Mouse (Mus musculus): Measurements from ENCODE around the gene Cdkn2d. TPM values are rescaled to one million over a fixed set of nuclear protein-coding genes. Genes with fewer than 3 reads are reported as not detected.
"Not testable (repeated sequence)": the region's sequence is repeated elsewhere in the genome, so short reads cannot be mapped to it uniquely, and the experiment has no call there.

Cdkn2d gene
- polyA plus RNA-seq, 1 experiment from 2014 or later, result 101 TPM

DNA sequence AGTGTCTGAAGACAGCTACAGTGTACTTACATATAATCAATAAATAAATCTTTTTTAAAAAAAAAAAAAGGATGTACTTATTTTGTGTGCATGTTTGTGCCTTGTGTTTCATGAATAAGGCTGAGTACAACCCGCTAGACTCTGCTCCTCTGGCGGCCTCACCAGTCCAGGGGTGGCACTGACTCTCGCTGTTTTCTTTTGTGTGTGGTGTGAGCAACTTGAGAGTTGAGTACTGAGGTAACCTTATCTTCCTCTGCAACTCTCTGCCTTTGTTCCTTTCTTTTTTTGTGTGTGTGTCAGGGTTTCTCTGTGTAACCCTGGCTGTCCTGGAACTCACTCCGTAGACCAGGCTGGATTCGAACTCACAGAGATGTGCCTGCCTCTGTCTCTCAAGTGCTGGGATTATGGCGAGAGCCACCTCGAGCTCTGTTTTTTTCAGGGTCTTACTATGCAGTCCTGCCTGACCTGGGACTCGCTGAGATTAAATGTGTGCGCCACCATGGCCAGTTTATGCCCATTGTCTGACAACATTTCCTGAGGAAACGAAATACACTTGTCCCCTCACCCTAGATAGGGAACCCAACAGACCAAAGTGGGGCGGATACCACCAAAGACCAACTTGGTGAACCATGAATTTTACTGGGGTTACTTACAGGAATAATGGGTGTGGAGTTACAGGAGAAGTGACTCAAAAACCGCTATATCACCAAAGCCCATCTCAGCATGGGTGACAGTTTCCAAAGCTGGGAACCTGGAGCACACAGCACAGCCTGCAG, 40.3 kb upstream of the Cdkn2d start:
- H3K9ac ChIP-seq (ENCODE audit: low read length), result no peak overlapping the region
- H3K36me3 ChIP-seq (ENCODE audit: control insufficient read depth, insufficient read depth, low read length), result no peaks in the 10 kb centered on the region
- no peak for DNase-seq (ENCODE audit: low spot score)
- H3K4me2 ChIP-seq (ENCODE audit: low read length), result no peak overlapping the region
- H3K4me1 ChIP-seq (ENCODE audit: control insufficient read depth, insufficient read depth, low read length), result 0 out of 2 replicates have a peak, but pooled peaks cover 4% of the 10 kb centered on the region
- no peak overlapping the region for H3K4me3 ChIP-seq (ENCODE audit: low read depth, low read length)
- H3K27ac ChIP-seq (ENCODE audit: low read depth, low read length), result no peak overlapping the region
- whole genome bisulfite sequencing, result 86% methylated on average over 12 of the region's 12 CpGs
- no peaks in the 10 kb centered on the region; the same call in 1 of the 2 replicates for H3K9me3 ChIP-seq (replicated peaks; ENCODE audit: control insufficient read depth, low read length)
- H3K27me3 ChIP-seq (replicated peaks; ENCODE audit: control insufficient read depth, insufficient read depth, low read length), result no peaks in the 10 kb centered on the region
- ATAC-seq, result no peak

DNA sequence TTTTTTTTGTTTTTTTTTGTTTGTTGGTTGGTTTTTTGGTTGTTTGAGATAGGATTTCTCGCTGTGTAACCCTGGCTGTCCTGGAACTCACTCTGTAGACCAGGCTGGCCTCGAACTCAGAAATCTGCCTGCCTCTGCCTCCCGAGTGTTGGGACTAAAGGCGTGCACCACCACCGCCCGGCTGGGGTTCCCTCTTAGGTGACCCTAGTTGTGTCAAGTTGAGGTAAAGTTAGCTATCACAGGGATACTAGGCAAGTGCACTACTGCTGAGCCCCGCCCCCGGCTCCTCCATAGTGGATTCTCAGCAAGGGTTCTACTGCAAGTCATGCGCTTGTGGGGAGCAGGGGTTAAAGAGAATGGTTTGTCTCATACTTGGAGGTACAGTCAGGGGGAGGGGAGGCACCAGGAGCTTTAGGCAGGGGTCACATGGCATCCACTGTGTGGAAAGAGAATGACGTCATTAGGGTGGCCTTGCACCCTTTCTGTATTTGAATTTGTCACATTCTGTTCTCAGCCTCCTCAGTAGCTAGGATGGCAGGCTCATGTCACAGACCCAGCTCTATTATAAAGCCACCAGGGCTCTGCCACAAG, 38.6 kb upstream of the Cdkn2d start:
- Histone ChIP-seq H3K4me1 (ENCODE audit: control insufficient read depth, insufficient read depth, low read length) (0 out of 2 replicates have a peak, but pooled peaks cover 4% of the 10 kb centered on the region), H3K4me2 (ENCODE audit: low read length) (no peak overlapping the region), H3K27me3 (replicated peaks; ENCODE audit: control insufficient read depth, insufficient read depth, low read length) (no peaks in the 10 kb centered on the region), H3K9ac (ENCODE audit: low read length) (no peak overlapping the region), H3K4me3 (ENCODE audit: low read depth, low read length) (no peak overlapping the region), H3K27ac (ENCODE audit: low read depth, low read length) (no peak overlapping the region), H3K9me3 (replicated peaks; ENCODE audit: control insufficient read depth, low read length) (no peaks in the 10 kb centered on the region; the same call in 1 of the 2 replicates), H3K36me3 (ENCODE audit: control insufficient read depth, insufficient read depth, low read length) (no peaks in the 10 kb centered on the region)
- ATAC-seq, result no peak
- WGBS, result 89% methylated on average over 10 of the region's 10 CpGs
- DNase-seq (ENCODE audit: low spot score), result no peak

DNA sequence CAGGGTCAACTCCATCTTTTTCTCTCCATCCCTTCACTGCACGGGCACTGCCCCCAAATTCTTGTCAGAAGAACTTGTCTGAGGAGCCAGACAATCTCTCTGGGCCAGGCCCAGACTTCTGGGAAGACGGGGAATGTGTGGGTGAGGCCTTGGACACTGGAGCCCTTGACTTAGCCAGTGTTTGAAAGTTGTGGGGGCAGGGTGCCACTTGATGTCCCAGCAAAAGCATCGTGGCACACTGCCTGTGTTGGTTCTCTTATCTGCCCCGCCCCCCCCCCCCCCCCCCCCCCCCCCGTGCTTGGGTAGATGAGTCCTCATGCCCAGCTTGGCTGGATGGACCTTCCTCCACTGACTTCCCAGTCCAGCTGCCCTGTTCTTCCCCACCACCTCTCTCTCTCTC, 37.8 kb upstream of the Cdkn2d start:
- H3K27me3 ChIP-seq (replicated peaks; ENCODE audit: control insufficient read depth, insufficient read depth, low read length), result no peaks in the 10 kb centered on the region

DNA sequence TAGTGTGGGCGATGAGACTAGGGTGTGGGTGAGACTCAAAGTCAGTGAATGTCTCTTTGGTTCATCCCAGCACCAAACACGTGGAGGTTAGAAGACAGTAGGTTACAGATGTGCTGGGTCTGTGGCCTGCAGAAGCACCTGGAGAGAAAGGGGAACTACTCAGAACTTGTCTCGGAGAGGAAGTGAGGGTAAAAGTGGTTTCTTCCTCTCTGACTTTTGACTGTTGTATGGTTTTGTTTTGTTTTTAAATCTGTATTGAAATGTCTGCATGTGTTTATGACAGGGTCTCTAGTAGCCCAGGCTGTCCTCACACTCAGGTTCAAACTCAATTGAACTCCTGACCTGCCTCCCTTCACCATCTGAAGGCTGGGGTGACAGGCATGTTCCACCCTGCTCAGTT, 36.8 kb upstream of the Cdkn2d start:
- Histone ChIP-seq H3K9ac (ENCODE audit: low read length) (no peak overlapping the region), H3K27ac (ENCODE audit: low read depth, low read length) (no peak overlapping the region), H3K4me1 (ENCODE audit: control insufficient read depth, insufficient read depth, low read length) (0 out of 2 replicates have a peak, but pooled peaks cover 4% of the 10 kb centered on the region), H3K27me3 (replicated peaks; ENCODE audit: control insufficient read depth, insufficient read depth, low read length) (no peaks in the 10 kb centered on the region), H3K36me3 (ENCODE audit: control insufficient read depth, insufficient read depth, low read length) (no peaks in the 10 kb centered on the region), H3K4me3 (ENCODE audit: low read depth, low read length) (no peak overlapping the region), H3K9me3 (replicated peaks; ENCODE audit: control insufficient read depth, low read length) (no peaks in the 10 kb centered on the region; the same call in 1 of the 2 replicates), H3K4me2 (ENCODE audit: low read length) (no peak overlapping the region)
- DNase-seq (ENCODE audit: low spot score) (no peak), ATAC-seq (no peak)
- 77% methylated on average over 3 of the region's 3 CpGs for WGBS

More for the DNA sequence above, 37.8 kb upstream of the Cdkn2d start:
- Histone ChIP-seq H3K4me3 (ENCODE audit: low read depth, low read length) (no peak overlapping the region), H3K9me3 (replicated peaks; ENCODE audit: control insufficient read depth, low read length) (no peaks in the 10 kb centered on the region; the same call in 1 of the 2 replicates), H3K27ac (ENCODE audit: low read depth, low read length) (no peak overlapping the region), H3K4me1 (ENCODE audit: control insufficient read depth, insufficient read depth, low read length) (0 out of 2 replicates have a peak, but pooled peaks cover 4% of the 10 kb centered on the region), H3K9ac (ENCODE audit: low read length) (no peak overlapping the region), H3K36me3 (ENCODE audit: control insufficient read depth, insufficient read depth, low read length) (no peaks in the 10 kb centered on the region), H3K4me2 (ENCODE audit: low read length) (no peak overlapping the region)
- WGBS, result 65% methylated on average over 3 of the region's 5 CpGs
- DNase-seq (ENCODE audit: low spot score) (no peak), ATAC-seq (no peak)

DNA sequence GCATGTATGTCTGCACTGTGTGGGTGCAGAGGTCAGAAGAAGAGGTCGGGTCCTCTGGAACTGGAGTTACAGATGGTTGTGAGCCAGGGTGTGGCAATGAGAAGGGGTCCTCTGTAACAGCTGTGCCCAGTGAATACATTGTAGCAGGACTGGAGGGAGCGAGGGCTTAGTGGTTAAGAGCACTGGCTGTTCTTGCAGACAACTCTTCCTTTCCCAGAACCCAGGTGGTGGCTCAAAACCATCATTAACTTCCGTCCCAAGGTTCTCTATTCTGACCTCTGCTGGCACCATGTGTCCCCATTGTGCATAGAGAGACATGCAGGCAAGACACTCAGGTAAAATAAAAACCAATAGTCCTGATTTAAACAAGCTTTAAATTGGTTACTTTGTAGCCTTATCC, 36.4 kb upstream of the Cdkn2d start:
- 84% methylated on average over 3 of the region's 3 CpGs for WGBS
- no peak overlapping the region for H3K4me3 ChIP-seq (ENCODE audit: low read depth, low read length)
- no peak overlapping the region for H3K4me2 ChIP-seq (ENCODE audit: low read length)
- ATAC-seq (no peak), DNase-seq (ENCODE audit: low spot score) (no peak)
- H3K4me1 ChIP-seq (ENCODE audit: control insufficient read depth, insufficient read depth, low read length), result 0 out of 2 replicates have a peak, but pooled peaks cover 3% of the 10 kb centered on the region
- H3K27ac ChIP-seq (ENCODE audit: low read depth, low read length), result no peak overlapping the region
- no peaks in the 10 kb centered on the region for H3K27me3 ChIP-seq (replicated peaks; ENCODE audit: control insufficient read depth, insufficient read depth, low read length)
- H3K36me3 ChIP-seq (ENCODE audit: control insufficient read depth, insufficient read depth, low read length), result no peaks in the 10 kb centered on the region
- H3K9me3 ChIP-seq (replicated peaks; ENCODE audit: control insufficient read depth, low read length), result no peaks in the 10 kb centered on the region; the same call in 1 of the 2 replicates
- H3K9ac ChIP-seq (ENCODE audit: low read length), result no peak overlapping the region

DNA sequence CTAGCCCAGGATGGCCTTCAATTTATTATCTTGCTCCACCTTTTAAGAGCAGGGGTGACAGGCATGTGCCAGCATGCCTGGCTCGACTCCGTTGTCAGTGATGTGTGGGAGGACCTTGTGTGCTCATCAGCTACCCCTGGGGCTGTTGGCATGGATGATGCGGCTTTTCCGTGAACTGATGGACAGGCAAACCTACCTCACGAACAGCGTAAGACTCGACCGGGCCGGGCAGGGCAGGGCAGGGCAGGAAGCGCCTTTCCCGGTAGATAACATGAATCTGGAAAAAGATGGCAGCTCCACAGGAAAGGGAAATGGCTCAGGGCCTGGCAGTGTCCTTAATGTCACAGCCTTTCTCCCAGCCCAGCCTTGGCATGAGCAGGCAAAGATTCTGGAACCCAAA, 33.1 kb upstream of the Cdkn2d start:
- peaks cover 12% of the 10 kb centered on the region for H3K4me1 ChIP-seq (ENCODE audit: control insufficient read depth, insufficient read depth, low read length)
- no peak overlapping the region for H3K4me2 ChIP-seq (ENCODE audit: low read length)
- no peaks in the 10 kb centered on the region for H3K36me3 ChIP-seq (ENCODE audit: control insufficient read depth, insufficient read depth, low read length)
- no peak overlapping the region for H3K27ac ChIP-seq (ENCODE audit: low read depth, low read length)
- H3K4me3 ChIP-seq (ENCODE audit: low read depth, low read length), result no peak overlapping the region
- WGBS, result 95% methylated on average over 11 of the region's 11 CpGs
- no peak for DNase-seq (ENCODE audit: low spot score)
- H3K9me3 ChIP-seq (replicated peaks; ENCODE audit: control insufficient read depth, low read length), result no peaks in the 10 kb centered on the region
- no peak for ATAC-seq
- no peaks in the 10 kb centered on the region for H3K27me3 ChIP-seq (replicated peaks; ENCODE audit: control insufficient read depth, insufficient read depth, low read length)
- H3K9ac ChIP-seq (ENCODE audit: low read length), result no peak overlapping the region

DNA sequence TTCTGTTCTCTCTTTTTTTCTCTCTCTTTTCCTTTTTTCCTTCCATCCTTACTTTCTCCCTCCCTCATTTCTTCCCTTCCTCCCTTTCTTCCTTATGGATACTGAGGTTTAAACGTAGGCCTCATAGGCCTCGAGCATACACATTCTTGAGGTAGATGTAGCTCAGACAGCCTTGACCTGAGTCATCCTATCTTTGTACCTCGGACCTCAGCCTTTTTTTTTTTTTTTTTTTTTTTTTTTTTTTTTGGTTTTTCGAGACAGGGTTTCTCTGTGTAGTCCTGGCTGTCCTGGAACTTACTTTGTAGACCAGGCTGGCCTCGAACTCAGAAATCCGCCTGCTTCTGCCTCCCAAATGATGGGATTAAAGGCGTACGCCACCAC, 31.7 kb upstream of the Cdkn2d start:
- not testable (repeated sequence) for H3K9ac ChIP-seq (ENCODE audit: low read length); H3K9me3 ChIP-seq (replicated peaks; ENCODE audit: control insufficient read depth, low read length); H3K27me3 ChIP-seq (replicated peaks; ENCODE audit: control insufficient read depth, insufficient read depth, low read length); DNase-seq (ENCODE audit: low spot score); ATAC-seq; H3K36me3 ChIP-seq (ENCODE audit: control insufficient read depth, insufficient read depth, low read length); H3K4me3 ChIP-seq (ENCODE audit: low read depth, low read length); H3K4me2 ChIP-seq (ENCODE audit: low read length); H3K27ac ChIP-seq (ENCODE audit: low read depth, low read length)
- peaks cover 12% of the 10 kb centered on the region for H3K4me1 ChIP-seq (ENCODE audit: control insufficient read depth, insufficient read depth, low read length)
- 88% methylated on average over 8 of the region's 8 CpGs for WGBS

DNA sequence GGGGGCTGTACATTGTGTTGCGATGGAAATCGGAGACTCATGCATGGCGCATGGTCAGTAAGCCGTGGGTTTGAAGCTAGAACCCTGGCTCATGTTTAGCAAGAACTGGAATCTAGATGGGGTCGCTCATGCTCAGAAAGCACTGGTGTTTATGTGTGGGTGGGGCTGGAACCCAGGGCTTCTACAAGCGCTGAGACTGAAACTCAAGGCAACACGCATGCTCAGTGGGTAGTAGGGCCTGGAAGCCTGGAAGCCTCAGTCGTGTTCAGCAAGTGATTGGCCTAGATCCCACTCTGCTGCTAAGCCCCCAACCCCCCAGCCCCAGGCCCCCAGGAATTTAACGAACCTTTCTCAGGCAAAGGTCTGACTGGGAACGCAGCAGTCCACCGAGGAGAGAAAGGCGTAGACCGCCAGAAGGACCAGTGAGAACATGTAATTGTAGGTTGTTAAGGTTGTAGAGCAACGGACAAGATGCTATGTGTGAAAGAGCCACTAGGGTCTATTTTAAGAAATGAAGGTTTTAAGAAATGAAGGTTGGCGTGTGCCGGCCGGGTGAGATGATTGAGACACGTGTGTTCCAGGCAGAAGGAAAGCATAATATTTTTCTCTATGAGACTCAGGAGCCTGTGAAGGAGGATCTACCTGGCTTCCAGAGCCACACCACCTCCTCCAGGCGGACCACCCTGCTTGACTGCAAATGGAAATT, 31.2 kb upstream of the Cdkn2d start:
- DNase-seq (ENCODE audit: low spot score) (no peak), ATAC-seq (no peak)
- WGBS, result 77% methylated on average over 19 of the region's 19 CpGs
- Histone ChIP-seq H3K9me3 (replicated peaks; ENCODE audit: control insufficient read depth, low read length) (no peaks in the 10 kb centered on the region), H3K4me3 (ENCODE audit: low read depth, low read length) (no peak overlapping the region), H3K36me3 (ENCODE audit: control insufficient read depth, insufficient read depth, low read length) (no peaks in the 10 kb centered on the region), H3K4me1 (ENCODE audit: control insufficient read depth, insufficient read depth, low read length) (peaks cover 12% of the 10 kb centered on the region), H3K9ac (ENCODE audit: low read length) (no peak overlapping the region), H3K27ac (ENCODE audit: low read depth, low read length) (no peak overlapping the region), H3K27me3 (replicated peaks; ENCODE audit: control insufficient read depth, insufficient read depth, low read length) (no peaks in the 10 kb centered on the region), H3K4me2 (ENCODE audit: low read length) (peak overlapping the region; percentile 70)

DNA sequence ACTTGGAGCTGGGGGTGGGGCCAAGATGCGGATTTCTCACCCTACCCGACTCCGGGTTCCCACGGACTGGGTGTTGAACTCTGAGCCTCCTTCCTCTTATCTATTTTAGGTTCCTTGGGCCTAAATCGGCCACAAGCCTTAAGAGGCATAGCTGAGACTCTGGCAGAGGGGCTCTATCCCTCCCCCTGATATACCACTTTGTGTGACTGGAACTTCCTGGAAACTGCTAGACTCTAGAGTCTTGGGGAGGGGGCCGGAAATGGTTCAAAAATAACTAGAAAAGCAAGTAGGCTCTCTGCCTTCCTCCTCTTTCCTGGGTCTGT, 30.3 kb upstream of the Cdkn2d start:
- H3K9ac ChIP-seq (ENCODE audit: low read length), result peak overlapping the region; percentile 89
- 16% methylated on average over 6 of the region's 6 CpGs for WGBS
- no peaks in the 10 kb centered on the region for H3K36me3 ChIP-seq (ENCODE audit: control insufficient read depth, insufficient read depth, low read length)
- H3K27ac ChIP-seq (ENCODE audit: low read depth, low read length), result no peak overlapping the region
- DNase-seq (ENCODE audit: low spot score) (peak; percentile 7), ATAC-seq (no peak)
- peaks cover 12% of the 10 kb centered on the region for H3K4me1 ChIP-seq (ENCODE audit: control insufficient read depth, insufficient read depth, low read length)
- H3K9me3 ChIP-seq (replicated peaks; ENCODE audit: control insufficient read depth, low read length), result no peaks in the 10 kb centered on the region
- H3K4me2 ChIP-seq (ENCODE audit: low read length), result peak overlapping the region; percentile 70
- H3K4me3 ChIP-seq (ENCODE audit: low read depth, low read length), result peak overlapping the region; percentile 83
- H3K27me3 ChIP-seq (replicated peaks; ENCODE audit: control insufficient read depth, insufficient read depth, low read length), result no peaks in the 10 kb centered on the region

All from forebrain, embryonic 14.5 days (tissue).